Mouse (Mus musculus) embryonic facial prominence, embryonic 10.5 days (tissue): ENCODE measurements around the gene Rasgef1b. TPM values are rescaled to one million over a fixed set of nuclear protein-coding genes. Genes with fewer than 3 reads are reported as not detected.

Experiments
- DNase-seq: peaks from one replicate; pipeline ENCODE4 v3.0.0-alpha.2; 2017; ENCODE audit warnings: low spot score
- H3K27ac ChIP-seq: fragments of 300-500 bp; sonication (generic); replicated peaks from 2 replicates; pipeline ENCODE4 v1.5.1; 2016; ENCODE audit warnings: mild to moderate bottlenecking
- H3K27me3 ChIP-seq: fragments of 300-500 bp; sonication (generic); replicated peaks from 2 replicates; pipeline ENCODE4 v1.6.1; 2016; ENCODE audit warnings: low read depth, mild to moderate bottlenecking; ENCODE audit not compliant: poor library complexity, severe bottlenecking
- H3K36me3 ChIP-seq: fragments of 300-500 bp; sonication (generic); replicated peaks from 2 replicates; pipeline ENCODE4 v1.6.1; 2016; ENCODE audit warnings: mild to moderate bottlenecking, moderate library complexity
- H3K4me1 ChIP-seq: fragments of 300-500 bp; sonication (generic); 2 replicates; pipeline ENCODE4 v1.6.1; 2016
- H3K4me3 ChIP-seq: fragments of 300-500 bp; sonication (generic); 2 replicates; pipeline ENCODE4 v1.5.1; 2016; ENCODE audit warnings: mild to moderate bottlenecking, moderate library complexity
- H3K9me3 ChIP-seq: fragments of 300-500 bp; sonication (generic); 2 replicates; pipeline ENCODE4 v1.6.1; 2016; ENCODE audit warnings: mild to moderate bottlenecking
- WGBS: fragments of 180-500 bp; shearing (Covaris S2); methylation state at CpG from one replicate; pipeline ENCODE4 v1.1.7; 2016; 5-methylcytosine and 5-hydroxymethylcytosine counted together
- polyA plus RNA-seq: library from polyadenylated mRNA; unstranded; fragments of >200 nt; fragmentation: Nextera tagmentation; extraction: Ambion mirVana; gene quantifications from 2 replicates; pipeline ENCODE4 v1.2.1, GENCODE M21; 2016

Gene Rasgef1b
- polyA plus RNA-seq, 1 experiment from 2014 or later, result 11.8 TPM

DNA sequence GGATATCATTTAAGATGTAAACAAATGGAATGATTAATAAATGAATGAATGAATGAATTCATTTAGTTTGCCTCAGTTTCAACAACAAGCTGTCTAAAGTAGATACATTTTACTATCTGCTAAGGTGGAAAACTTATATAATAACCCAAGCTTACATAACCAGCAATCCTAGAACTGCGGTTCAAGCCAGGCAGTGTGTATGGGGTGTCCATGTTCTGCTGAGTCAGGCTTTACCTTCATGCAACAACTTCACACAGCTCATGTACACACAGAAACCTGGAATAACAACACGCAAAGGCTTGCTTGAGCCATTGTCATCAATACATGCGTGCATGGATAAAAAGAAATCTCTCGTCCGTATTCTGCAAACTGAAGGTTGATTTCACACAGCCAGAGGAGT is 140.9 kb downstream of the Rasgef1b start:
- Histone ChIP-seq H3K27ac (no peak overlapping the region), H3K4me3 (no peak overlapping the region), H3K9me3 (no peaks in the 10 kb centered on the region), H3K36me3 (no peaks in the 10 kb centered on the region), H3K4me1 (peaks cover 3% of the 10 kb centered on the region; the same call in 1 of the 2 replicates), H3K27me3 (no peaks in the 10 kb centered on the region; the same call in 1 of the 2 replicates)
- no peak for DNase-seq
- WGBS, result 92% methylated on average over 5 of the region's 5 CpGs

GRCm38 (mm10) chr5:99587589-99587988 is 141.3 kb downstream of the Rasgef1b start:
- no peak for DNase-seq
- 79% methylated on average over 4 of the region's 4 CpGs for WGBS

GRCm38 (mm10) chr5:99586287-99586686 is 142.6 kb downstream of the Rasgef1b start:
- H3K4me3 ChIP-seq, result no peak overlapping the region
- 90% methylated on average over 6 of the region's 6 CpGs for WGBS
- no peaks in the 10 kb centered on the region for H3K4me1 ChIP-seq
- no peaks in the 10 kb centered on the region for H3K9me3 ChIP-seq
- no peak for DNase-seq
- no peak overlapping the region for H3K27ac ChIP-seq
- no peaks in the 10 kb centered on the region for H3K27me3 ChIP-seq
- no peaks in the 10 kb centered on the region for H3K36me3 ChIP-seq

More at GRCm38 (mm10) chr5:99587589-99587988, 141.3 kb downstream of the Rasgef1b start:
- H3K9me3 ChIP-seq, result no peaks in the 10 kb centered on the region
- H3K27ac ChIP-seq, result no peak overlapping the region
- no peak overlapping the region for H3K4me3 ChIP-seq
- H3K27me3 ChIP-seq, result no peaks in the 10 kb centered on the region; the same call in 1 of the 2 replicates
- H3K4me1 ChIP-seq, result peaks cover 3% of the 10 kb centered on the region; the same call in 1 of the 2 replicates
- H3K36me3 ChIP-seq, result no peaks in the 10 kb centered on the region

DNA sequence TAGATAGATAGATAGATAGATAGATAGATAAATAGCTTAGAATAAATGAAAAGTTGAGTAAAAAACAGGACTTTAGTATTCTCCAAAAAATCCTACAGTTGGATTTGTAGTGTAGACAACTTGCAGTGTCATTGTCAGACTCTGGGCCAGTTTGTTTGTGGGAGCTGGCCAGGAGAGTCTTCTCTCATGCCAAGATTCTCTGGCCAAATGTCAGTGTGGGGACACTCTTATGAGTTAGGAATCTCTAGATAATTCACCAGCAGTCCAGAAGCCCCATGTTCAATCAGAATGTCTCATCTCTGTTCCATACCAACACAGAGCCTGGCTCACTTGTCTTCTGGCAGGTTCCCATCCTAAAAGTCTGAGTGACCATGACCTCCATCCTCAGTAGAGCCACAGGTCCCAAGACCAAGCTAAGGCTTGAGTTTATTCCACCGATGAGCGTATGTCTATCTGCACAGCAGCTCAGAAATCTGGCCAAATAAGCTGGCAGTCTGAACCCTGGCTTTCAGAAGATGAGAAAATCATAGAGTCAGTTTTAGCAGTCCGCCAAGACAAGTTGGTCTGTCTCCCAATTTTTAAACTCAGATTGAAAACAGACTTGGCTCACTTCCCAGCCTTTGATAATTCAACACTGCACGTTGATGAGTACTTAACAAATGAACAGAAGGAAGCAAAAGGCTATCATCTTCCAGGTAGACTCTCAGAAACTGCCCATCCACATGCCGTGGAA is 143.5 kb downstream of the Rasgef1b start:
- H3K36me3 ChIP-seq, result no peaks in the 10 kb centered on the region
- no peaks in the 10 kb centered on the region for H3K9me3 ChIP-seq
- no peak overlapping the region for H3K27ac ChIP-seq
- H3K27me3 ChIP-seq, result no peaks in the 10 kb centered on the region
- no peak for DNase-seq
- WGBS, result 90% methylated on average over 5 of the region's 5 CpGs
- no peak overlapping the region for H3K4me3 ChIP-seq
- H3K4me1 ChIP-seq, result no peaks in the 10 kb centered on the region

DNA sequence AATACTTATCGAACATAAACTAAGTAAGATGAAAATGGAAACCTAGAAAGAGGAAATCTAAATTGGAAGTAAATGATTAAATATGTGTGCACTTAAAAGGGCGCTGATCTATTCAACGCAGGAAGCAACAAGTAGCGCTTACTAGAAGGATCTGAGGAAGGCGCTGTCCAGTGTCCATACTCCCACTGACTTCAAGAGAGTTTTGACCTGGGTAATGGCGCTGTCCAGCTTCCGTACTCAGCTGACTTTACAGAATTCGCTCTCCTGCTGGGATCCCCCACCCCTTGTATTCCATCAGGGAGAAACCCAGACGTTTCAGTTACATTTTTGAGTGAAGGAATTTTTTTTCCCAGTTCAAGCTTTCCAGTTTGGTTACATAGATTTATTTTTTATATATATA is 144.6 kb downstream of the Rasgef1b start:
- Histone ChIP-seq H3K27ac (no peak overlapping the region), H3K36me3 (no peaks in the 10 kb centered on the region), H3K9me3 (no peaks in the 10 kb centered on the region), H3K4me1 (no peaks in the 10 kb centered on the region), H3K27me3 (no peaks in the 10 kb centered on the region), H3K4me3 (no peak overlapping the region)
- WGBS, result 85% methylated on average over 9 of the region's 9 CpGs
- no peak for DNase-seq

DNA sequence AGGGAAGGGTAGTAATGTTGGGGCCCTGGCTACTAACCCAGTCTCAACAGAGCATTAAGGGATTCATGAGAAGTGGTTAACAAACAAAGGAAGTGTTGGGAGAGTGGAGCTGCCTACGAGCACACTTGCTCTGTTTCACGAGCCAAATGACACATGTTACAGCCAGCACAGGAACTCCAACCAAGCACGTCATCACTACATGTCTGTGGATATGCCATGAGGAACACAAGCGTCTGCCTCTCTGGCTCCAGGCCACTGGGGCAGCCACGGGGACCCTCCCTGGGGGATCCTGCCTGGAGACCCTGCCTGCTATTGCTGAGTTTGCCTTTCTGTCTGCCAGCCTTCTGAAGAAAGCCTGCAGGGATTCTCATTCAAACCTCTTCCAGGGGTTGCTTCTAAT is 146.8 kb downstream of the Rasgef1b start:
- Histone ChIP-seq H3K27ac (no peak overlapping the region), H3K36me3 (no peaks in the 10 kb centered on the region), H3K4me1 (no peaks in the 10 kb centered on the region), H3K9me3 (no peaks in the 10 kb centered on the region), H3K27me3 (no peaks in the 10 kb centered on the region), H3K4me3 (no peak overlapping the region)
- DNase-seq, result no peak
- 37% methylated on average over 5 of the region's 5 CpGs for WGBS

DNA sequence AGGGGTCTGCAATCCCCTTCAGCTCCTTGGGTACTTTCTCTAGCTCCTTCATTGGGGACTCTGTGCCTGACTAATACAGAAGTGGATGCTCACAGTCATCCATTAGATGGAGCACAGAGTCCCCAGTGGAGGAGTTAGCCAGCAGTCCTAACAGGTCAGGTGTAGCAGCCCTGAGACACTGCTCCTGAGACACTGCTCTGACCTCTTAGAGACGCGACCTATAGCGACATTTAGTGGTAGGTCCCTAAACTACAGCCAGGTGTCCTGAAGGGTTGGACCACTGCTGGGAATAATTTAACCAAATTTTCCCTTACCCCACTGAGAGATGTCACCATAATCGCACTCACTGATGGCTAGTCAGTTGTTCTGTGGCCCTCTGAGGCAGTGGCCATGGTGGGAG is 150.2 kb downstream of the Rasgef1b start:
- 5% methylated on average over 4 of the region's 4 CpGs for WGBS
- Histone ChIP-seq H3K36me3 (no peaks in the 10 kb centered on the region), H3K9me3 (no peaks in the 10 kb centered on the region), H3K4me3 (no peak overlapping the region), H3K27ac (no peak overlapping the region), H3K27me3 (no peaks in the 10 kb centered on the region), H3K4me1 (no peaks in the 10 kb centered on the region)
- peak; percentile 66 for DNase-seq

DNA sequence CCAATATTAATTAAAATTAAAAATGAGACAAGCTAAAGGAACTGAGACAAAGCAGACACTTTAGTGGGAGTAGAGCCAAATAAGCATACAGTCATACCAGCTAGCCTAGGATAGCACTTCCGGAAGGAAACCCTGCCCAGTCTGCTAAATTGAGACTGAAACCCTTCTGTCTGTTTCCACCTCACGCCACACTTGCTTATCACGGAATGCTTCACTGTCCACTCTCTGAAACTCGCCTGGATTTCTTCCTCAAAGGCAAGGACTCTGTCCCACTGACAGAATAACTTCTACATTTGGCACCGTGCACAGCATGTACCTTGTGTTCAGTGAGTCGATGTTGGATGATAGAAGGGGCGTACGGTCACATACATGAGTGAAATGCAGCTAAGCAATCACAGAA is 153.0 kb downstream of the Rasgef1b start:
- Histone ChIP-seq H3K9me3 (no peaks in the 10 kb centered on the region), H3K27me3 (0 out of 2 replicates have a peak, but pooled peaks cover 7% of the 10 kb centered on the region), H3K4me3 (no peak overlapping the region), H3K36me3 (no peaks in the 10 kb centered on the region), H3K27ac (no peak overlapping the region), H3K4me1 (peaks cover 10% of the 10 kb centered on the region)
- DNase-seq, result no peak
- 90% methylated on average over 8 of the region's 8 CpGs for WGBS

DNA sequence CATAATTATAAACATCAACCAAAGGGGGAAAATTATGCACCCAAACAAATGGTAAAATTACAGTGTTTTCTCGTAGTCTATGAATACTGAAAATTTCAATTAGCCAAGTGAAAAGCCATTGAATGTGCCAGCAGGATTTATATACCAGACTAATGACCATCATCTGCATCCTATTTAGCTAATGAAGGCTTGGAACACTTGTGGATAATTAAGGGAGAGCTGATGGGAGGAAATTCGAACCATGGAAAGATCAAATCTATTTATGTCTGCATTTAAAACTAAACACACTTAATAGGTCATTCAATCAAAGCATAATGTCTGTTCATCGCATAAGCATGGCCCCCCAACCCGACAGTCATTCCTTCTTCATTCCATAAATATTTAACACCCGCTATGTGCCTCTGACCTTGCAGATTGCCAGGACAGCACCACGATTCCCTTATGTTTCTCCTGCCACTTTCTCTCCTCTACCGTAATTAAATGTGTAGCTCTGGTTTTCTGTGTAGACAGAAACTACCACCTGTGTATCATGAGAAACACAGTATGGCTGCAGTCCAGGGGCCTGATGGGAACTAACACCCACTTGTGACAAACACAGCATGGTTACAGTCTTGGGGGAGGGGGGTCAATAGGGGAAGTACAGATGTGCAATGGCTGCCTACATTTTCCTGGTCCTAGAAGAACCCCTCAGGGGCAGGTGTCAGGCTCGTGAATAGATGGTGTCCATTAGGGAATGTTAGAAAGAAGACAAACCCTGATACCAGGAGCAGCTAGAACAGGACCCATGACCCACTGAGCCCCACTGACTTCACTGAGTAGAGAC is 164.2 kb downstream of the Rasgef1b start:
- H3K27ac ChIP-seq, result 0 out of 2 replicates have a peak overlapping the region, but pooled peaks have one; percentile 19
- WGBS, result 47% methylated on average over 8 of the region's 8 CpGs
- no peak for DNase-seq
- peaks cover 5% of the 10 kb centered on the region; the same call in 1 of the 2 replicates for H3K27me3 ChIP-seq
- H3K9me3 ChIP-seq, result no peaks in the 10 kb centered on the region
- H3K36me3 ChIP-seq, result no peaks in the 10 kb centered on the region
- H3K4me1 ChIP-seq, result peaks cover 54% of the 10 kb centered on the region
- H3K4me3 ChIP-seq, result no peak overlapping the region

DNA sequence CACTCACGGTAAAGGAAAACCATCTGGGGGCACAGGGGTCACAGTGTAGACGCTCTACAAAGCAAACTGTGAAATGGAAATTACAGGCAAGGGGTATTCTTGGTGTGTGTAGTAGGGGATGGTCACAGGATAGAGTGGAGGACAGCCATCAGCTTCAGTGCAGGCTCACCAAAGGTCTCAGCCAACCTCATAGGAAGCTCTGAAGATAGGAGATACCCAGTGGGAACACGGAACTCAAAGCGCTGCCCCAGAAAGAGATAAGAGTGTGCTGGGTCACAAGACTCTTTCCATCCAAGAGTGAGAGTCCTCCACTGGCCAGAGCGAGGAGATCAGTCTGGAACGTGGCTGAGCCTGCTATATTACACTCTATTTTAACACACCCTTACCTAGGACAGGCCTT is 166.8 kb downstream of the Rasgef1b start:
- DNase-seq, result no peak
- Histone ChIP-seq H3K4me3 (no peak overlapping the region), H3K4me1 (peaks cover 62% of the 10 kb centered on the region), H3K36me3 (no peaks in the 10 kb centered on the region), H3K27ac (no peak overlapping the region), H3K9me3 (no peaks in the 10 kb centered on the region), H3K27me3 (peaks cover 15% of the 10 kb centered on the region)
- 77% methylated on average over 6 of the region's 6 CpGs for WGBS

DNA sequence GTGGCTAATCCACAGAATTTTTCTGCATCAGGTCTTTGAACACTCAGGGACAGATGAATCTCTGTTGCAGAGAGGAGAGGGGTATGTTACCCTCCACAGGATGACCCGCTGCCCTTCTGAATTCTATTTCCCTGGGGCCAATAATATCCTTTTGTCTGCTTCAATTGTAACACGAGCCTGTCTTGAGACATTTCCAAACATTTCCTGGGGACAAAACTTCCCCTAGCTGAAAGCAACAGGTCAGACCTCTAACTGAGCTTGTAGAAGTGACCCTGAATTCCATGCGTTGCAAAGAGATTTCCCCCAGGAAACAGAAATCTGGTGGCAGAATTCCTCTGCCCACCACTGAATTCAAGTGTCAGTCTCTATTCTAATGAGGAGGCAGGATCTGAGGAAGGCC is 169.1 kb downstream of the Rasgef1b start:
- Histone ChIP-seq H3K27me3 (peaks cover 31% of the 10 kb centered on the region), H3K36me3 (no peaks in the 10 kb centered on the region), H3K9me3 (no peaks in the 10 kb centered on the region), H3K4me1 (peaks cover 58% of the 10 kb centered on the region), H3K4me3 (no peak overlapping the region), H3K27ac (peak overlapping the region; percentile 59; the same call in 1 of the 2 replicates)
- peak; percentile 32 for DNase-seq
- WGBS, result 2% methylated on average over 3 of the region's 3 CpGs

GRCm38 (mm10) chr5:99558231-99558630 is 170.6 kb downstream of the Rasgef1b start:
- H3K9me3 ChIP-seq, result no peaks in the 10 kb centered on the region
- no peak overlapping the region for H3K4me3 ChIP-seq
- WGBS, result 57% methylated on average over 9 of the region's 9 CpGs
- H3K4me1 ChIP-seq, result peaks cover 43% of the 10 kb centered on the region
- no peak for DNase-seq
- no peaks in the 10 kb centered on the region for H3K36me3 ChIP-seq
- peaks cover 31% of the 10 kb centered on the region for H3K27me3 ChIP-seq
- H3K27ac ChIP-seq, result no peak overlapping the region

DNA sequence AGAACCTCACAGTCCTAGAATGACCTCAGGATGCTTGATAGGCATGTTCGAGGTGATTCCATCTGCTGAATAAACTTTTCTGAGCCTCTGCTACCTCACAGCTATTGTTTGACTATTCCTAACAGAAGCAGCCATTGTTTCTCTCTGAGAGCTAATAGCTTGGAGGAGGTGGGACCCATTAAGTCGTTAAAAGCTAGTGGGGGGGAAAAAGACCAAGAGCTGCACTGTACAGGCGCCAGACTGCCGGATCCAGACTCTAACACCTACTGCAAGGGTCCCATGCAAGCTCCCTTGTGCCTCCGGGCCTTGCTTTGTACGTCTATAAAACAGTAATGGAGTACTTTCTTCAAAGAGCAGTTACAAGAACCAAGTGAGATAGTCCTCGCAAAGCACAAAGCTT is 176.2 kb downstream of the Rasgef1b start:
- 41% methylated on average over 7 of the region's 7 CpGs for WGBS
- no peak for DNase-seq

More for the DNA sequence above, 176.2 kb downstream of the Rasgef1b start:
- Histone ChIP-seq H3K36me3 (no peaks in the 10 kb centered on the region), H3K27me3 (peaks cover 23% of the 10 kb centered on the region), H3K27ac (no peak overlapping the region), H3K4me3 (no peak overlapping the region), H3K9me3 (no peaks in the 10 kb centered on the region), H3K4me1 (peaks cover 10% of the 10 kb centered on the region)
